Mouse (Mus musculus): Measurements from ENCODE around the gene Eomes.
A peak's percentile ranks its signal among the peaks of the same experiment; 100 is the strongest.

The Eomes gene

DNA sequence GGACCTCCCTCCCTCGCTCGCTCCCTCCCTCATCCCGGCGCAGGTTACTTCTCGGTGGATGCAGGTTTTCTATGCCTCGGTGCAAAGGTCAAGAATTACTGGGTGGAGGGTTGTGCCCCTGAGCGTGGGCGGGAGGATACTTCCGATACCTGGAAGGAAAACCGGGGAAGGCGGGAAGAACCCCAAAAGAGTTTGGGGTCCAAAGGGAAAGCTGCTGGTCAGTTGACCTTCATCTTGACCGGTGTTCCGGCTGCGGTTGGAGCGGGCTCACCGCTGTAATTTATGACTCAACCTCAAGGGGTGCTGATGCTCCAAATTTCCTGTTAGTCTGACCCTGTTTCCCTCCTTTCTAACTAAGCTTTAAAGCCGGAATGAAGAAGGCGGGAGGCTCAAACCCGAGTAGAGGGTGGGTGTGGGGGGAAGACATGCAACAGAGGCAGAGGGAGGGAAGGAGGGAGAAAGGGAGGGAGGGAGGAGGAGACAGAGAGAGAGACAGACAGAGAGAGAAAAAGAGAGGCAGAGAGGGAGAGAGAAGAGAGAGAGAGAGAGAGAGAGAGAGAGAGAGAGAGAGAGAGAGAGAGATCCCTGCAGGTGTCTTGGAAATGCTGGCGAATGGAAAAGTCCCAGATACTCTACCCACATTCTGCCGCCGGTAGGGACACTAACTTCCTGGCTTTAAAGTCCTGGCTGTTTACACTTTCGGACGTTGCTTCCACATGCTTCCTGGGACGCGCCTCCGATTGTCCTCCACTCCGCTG is 10.3 kb downstream of the Eomes start:
- peak; percentile 32 for DNase-seq

DNA sequence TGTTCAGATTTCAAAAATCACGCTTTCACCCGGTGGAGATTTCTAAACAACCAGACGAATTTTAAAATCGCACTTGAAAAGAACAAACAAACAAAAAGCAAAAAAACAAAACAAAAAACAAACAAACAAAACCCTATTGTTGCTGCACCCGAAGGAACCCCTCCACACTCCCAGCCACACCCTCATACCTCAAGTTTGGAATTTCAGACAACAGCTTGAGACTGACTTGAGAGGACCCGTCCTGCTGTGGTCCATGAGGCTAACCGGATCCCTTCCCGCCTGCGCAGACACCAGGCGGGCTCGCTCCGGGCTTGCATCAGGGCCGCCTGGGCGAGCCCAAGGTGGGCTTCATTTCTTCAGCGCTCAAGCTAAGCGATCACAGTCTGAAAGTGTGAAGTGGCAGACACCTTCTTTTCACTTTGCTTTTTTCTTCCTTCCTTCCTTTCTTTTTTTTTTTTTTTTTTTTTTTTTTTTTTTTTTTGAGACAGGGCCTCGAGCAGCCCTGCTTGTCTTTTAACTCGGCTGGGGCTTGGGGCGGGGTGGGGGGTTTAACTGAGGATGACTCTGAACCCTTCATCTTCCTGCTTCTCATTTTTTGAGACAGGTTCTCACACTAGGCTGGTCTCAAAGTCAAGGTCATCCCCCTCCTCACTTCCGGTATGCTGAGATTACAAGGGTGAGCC is 11.0 kb downstream of the Eomes start:
- DNase-seq = no peak

GRCm38 (mm10) chr9:118489579-118490019 is 11.6 kb downstream of the Eomes start:
- DNase-seq = peak; percentile 68

GRCm38 (mm10) chr9:118491195-118491594 is 13.2 kb downstream of the Eomes start:
- DNase-seq = no peak

GRCm38 (mm10) chr9:118492932-118493698 is 15.1 kb downstream of the Eomes start:
- no peak for DNase-seq

DNA sequence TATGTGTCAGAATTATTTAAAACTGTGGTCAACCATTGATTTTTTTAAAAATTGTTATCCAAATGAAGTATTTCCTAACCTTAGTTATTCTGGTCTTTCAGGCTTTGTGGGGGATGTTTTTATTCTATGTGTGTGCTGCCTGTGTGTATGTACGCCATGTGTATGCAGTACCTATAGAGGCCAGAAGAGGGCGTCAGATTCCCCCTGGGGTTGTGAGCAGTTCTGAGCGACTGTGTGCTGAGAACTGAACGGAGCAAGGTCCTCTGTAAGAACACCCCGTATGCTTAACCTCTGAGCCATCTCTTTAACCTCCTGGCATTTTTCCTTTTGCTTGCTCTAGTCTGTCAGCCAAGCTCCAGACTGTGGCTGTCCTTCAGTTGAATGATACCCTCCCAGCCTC is 16.1 kb downstream of the Eomes start:
- no peak for DNase-seq

DNA sequence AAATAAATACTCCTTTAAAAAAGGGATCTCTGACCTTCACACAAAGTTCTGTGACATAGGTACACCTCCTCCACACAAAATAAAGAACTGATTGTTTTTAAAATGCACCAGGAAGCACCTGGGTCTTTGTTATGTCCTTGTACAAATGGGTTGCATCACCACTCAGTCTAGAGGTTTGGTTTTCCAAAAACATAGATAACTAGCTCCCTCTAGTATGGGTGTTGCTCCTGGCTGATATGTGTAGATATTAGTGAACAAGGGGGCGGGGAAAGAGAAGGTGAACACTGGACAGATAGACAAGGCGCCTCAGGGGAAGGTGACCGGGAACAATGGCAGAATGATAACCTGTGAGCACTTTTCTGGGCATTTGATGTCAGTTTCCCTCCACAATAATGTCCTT is 17.9 kb downstream of the Eomes start:
- no peak for DNase-seq

DNA sequence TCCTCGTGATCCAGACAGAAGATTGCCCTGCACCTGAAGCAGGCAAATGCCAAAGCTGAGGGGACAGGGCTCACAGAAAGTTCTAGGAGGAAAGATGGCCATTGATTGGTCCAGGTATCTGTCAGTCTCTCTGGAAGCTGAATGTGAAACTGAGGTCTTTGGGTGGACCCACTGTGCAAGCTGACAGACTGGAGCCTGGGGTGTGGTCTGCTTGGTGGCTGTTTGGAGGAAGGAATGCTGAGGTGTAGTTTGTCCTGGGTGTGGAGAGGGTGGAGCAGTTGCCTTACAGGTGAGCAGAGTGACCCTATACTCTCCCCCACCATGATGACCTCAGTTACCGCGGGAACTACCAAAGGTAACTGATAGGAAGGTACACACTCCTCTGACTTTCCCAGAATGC is 18.9 kb downstream of the Eomes start:
- DNase-seq = no peak

- no peak for DNase-seq
These were observed 20.0 kb downstream of the Eomes start for GRCm38 (mm10) chr9:118498061-118498460.

DNA sequence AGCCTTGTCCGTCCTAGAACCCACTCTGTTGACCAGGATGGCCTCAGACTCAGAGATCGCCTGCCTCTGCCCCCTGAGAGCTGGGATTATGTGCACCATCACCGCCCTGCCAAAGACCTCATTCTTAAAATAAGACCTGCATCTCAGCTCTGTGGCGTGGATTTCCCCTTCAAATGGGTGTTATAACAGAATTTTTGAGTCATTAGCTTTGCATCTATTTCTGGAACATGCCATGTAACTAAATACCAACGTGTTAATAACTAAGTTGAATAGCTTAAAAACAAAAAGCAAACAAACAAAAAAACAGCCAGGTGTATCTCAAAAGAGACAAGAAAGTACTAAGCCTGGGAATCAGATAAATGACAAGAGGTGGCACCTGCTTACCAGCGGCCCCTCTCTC is 23.0 kb downstream of the Eomes start:
- no peak for DNase-seq

- no peak for DNase-seq
These were observed 26.6 kb downstream of the Eomes start for GRCm38 (mm10) chr9:118504656-118505055.

- peak; percentile 87 for DNase-seq
These were observed 28.0 kb downstream of the Eomes start, which contains the start of gene Golga4 for GRCm38 (mm10) chr9:118506020-118506403. Gene Golga4 (plus strand): TSS chr9:118506267.

DNA sequence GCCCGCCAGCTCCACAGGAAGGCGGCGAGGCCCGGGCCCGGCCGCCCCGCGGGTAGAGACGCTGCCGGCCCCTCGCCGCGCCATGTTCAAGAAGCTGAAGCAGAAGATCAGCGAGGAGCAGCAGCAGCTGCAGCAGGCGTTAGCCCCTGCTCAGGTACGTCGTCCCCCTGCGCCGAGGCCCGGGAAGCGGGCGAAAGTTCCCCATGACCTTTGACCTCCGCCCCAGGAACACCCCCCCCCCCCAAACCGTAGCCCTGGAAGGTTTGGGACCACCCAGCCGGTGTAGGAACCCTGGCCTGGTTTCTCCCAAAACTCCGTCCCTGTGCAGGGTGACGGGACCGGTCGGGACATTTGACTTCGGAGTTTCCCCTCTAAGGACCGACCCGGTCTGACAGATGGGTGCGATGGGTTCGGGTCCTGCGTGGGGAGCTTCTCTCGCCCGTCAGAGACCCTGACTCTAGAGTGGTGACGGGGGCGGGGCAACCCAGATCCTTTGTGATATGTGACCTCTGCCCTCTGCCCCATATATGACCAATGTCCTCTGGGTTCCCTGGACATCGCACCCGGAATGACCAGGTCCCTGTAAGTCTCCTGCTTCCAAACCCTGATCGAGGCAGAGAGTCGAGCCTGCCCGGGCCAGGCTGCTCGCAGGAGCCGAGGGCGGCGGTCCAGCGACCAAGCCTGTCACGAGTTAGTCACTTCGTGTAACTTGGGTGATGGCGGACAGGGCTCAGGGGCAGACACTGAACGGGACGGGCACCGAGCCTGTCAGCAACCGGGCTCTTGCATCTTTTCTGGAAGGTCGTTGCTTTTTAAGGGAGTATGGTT is 28.6 kb downstream of the Eomes start:
- DNase-seq = peak; percentile 49

- DNase-seq = no peak
These were observed 29.5 kb downstream of the Eomes start for GRCm38 (mm10) chr9:118507552-118507951.

GRCm38 (mm10) chr9:118508601-118509000 is 30.6 kb downstream of the Eomes start:
- DNase-seq = no peak

DNA sequence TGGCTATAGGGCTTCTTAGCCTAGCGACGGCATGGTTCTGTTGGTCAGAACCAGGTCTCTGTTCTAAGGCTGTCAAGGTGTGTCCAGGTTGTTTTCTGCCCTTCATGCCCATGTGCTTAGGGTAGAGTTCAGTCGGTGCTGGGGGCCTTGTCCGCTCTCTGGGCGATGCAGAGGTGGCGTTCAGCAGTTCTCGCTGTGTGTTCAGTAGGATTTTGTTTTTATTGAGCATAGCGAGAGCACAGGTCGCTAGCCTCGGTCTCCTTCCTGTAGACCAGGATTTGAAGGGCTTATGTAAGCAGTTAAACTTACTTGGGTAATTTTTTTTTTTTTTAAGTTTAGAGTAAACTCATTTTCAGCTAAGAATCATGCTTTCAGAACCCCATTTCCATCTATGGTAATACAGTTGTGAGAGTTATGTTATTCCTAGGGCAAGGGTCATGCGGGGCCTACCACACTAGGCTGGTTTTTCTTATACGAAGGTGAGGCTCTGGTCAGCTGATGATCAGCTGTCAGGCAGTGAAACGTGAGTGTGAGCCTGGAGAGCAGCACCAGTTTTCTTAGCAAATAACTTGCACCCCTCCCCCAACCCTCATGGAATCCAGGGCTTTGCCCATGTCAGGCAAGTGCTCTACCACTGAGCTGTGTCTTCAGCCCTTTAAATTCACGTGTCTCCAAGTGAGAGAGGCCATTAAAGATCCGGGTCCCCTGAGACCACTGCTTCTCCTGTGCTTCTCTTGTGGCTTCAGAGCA is 33.1 kb downstream of the Eomes start:
- DNase-seq = no peak

DNA sequence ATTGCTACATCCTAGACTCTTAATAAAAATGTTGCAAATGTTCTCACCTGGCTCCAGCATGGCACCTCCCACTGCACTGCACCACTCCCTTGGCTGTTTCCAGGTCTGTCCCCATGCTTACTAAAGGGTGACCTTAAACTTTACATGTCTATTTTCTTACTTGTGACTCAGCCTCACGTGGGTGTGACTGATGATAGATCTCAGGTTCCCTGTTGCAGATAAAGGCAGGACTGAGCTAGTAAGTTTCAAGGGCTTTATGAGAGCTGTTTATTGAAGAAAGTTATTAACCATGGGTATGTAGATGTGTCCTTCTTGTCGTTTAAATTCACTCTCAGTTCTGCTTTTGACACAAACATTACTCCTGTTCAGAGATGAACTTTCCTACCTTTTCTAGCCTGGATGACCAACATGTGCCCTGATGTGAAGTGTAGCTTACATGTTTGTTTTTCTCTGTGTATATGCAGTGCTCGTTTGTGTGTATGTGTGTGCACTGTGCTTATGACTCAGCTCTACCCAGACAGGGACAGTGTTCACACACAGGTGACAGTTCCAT is 34.7 kb downstream of the Eomes start:
- DNase-seq = no peak

- DNase-seq = no peak
These were observed 37.5 kb downstream of the Eomes start for GRCm38 (mm10) chr9:118515476-118515875.

DNA sequence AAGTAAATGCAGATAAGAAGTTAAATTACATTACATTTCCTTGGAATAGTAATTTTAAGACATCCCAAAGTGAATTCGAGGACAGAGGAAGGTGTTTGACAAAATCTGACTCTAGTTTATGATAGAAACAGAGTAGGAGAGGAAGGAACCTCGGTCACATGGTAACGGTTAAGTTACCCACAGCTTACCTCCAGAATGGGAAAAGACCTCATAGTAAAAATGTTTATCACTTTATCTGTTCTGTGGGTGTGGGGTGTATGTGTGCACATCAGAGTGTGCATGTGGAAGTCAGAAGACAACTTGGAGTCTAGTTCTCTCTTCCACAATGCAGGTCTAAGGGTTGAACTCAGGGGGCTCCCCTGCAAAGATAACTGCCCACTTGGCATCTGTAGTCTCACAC is 38.1 kb downstream of the Eomes start:
- no peak for DNase-seq

GRCm38 (mm10) chr9:118517619-118518018 is 39.6 kb downstream of the Eomes start:
- DNase-seq = no peak

- no peak for DNase-seq
These were observed 41.1 kb downstream of the Eomes start for GRCm38 (mm10) chr9:118519101-118519500.

- DNase-seq = no peak
These were observed 42.0 kb downstream of the Eomes start for GRCm38 (mm10) chr9:118520011-118520410.
